Mouse (Mus musculus): ENCODE measurements around the gene Ptpa.

DNA sequence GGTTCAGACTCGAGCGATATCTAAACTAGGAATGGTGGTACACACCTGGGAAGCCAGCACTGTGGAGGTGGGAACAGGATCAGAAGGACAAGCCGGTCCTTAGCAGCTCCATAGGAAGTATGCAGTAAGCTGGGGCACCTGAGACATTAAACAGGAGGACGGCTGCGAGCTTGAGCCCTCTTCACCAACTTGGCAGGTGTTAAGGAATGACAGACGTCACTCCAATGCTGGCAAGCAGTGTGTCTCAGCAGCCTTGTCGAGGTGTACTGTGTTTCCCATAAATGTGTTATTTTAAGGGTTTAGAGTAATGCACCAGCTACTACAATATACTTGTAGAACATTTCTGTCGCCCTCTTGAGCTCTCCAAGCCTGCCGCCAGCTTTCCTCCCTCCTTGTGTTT is 28.9 kb upstream of the Ptpa start:
- TF ChIP-seq MAFK (IDR thresholded peaks at IDR 0.05; ENCODE audit: insufficient replicate concordance, low read length), result no peak
- TF ChIP-seq CTCF (conservative IDR thresholded peaks at IDR 0.05 in 1 of 2, IDR thresholded peaks at IDR 0.05 in 1 of 2; ENCODE audit: low read depth in 2 of 2, low read length in 2 of 2), result no peak
- no peak for TF ChIP-seq BHLHE40 (IDR thresholded peaks at IDR 0.05; ENCODE audit: low read depth, low read length)
- no peak for TF ChIP-seq NELFE (IDR thresholded peaks at IDR 0.05; ENCODE audit: low read depth, low read length)
- no peak for TF ChIP-seq HCFC1 (IDR thresholded peaks at IDR 0.05; ENCODE audit: low read depth, low read length)
- TF ChIP-seq ELF1 (IDR thresholded peaks at IDR 0.05; ENCODE audit: low read depth, low read length), result no peak
- TF ChIP-seq PAX5 (IDR thresholded peaks at IDR 0.05; ENCODE audit: low read length), result no peak
- no peak for TF ChIP-seq USF2 (conservative IDR thresholded peaks at IDR 0.05; ENCODE audit: low read depth, low read length)

Measured in CH12.LX (cell line).